Mouse (Mus musculus) cerebellum, adult 8-10 months (tissue): ENCODE measurements around the gene Tnfrsf13b.
"Not testable (repeated sequence)": the region's sequence is repeated elsewhere in the genome, so short reads cannot be mapped to it uniquely, and the experiment has no call there.

Experiments
- DNase-seq: peaks from one replicate; pipeline ENCODE4 v3.0.0; 2022

The Tnfrsf13b gene

GRCm38 (mm10) chr11:61174821-61175658 is 48.5 kb downstream of the Tnfrsf13b start, which contains the start of gene Usp22:
Gene Usp22, minus strand, starts transcription at chr11:61175055.
- peak; percentile 99 for DNase-seq

GRCm38 (mm10) chr11:61175778-61176177 is 49.2 kb downstream of the Tnfrsf13b start:
- DNase-seq: no peak

GRCm38 (mm10) chr11:61176321-61176720 is 49.8 kb downstream of the Tnfrsf13b start:
- DNase-seq: no peak

GRCm38 (mm10) chr11:61180361-61180760 is 53.8 kb downstream of the Tnfrsf13b start:
- no peak for DNase-seq

GRCm38 (mm10) chr11:61181624-61182023 is 55.1 kb downstream of the Tnfrsf13b start:
- no peak for DNase-seq

GRCm38 (mm10) chr11:61183820-61184219 is 57.3 kb downstream of the Tnfrsf13b start:
- no peak for DNase-seq

GRCm38 (mm10) chr11:61190776-61191175 is 64.2 kb downstream of the Tnfrsf13b start:
- DNase-seq: no peak

GRCm38 (mm10) chr11:61192123-61192522 is 65.6 kb downstream of the Tnfrsf13b start:
- not testable (repeated sequence) for DNase-seq

GRCm38 (mm10) chr11:61192779-61193178 is 66.2 kb downstream of the Tnfrsf13b start:
- no peak for DNase-seq

- peak; percentile 87 for DNase-seq
Measured at GRCm38 (mm10) chr11:61193392-61193791, 66.8 kb downstream of the Tnfrsf13b start.

- DNase-seq: no peak
Measured at GRCm38 (mm10) chr11:61196616-61197353, 70.2 kb downstream of the Tnfrsf13b start.

GRCm38 (mm10) chr11:61197935-61198334 is 71.4 kb downstream of the Tnfrsf13b start:
- DNase-seq: no peak
